Mouse (Mus musculus) stomach, postnatal 0 days (tissue): Measurements from ENCODE around the gene Arntl.

Experiments used
- CTCF ChIP-seq: IDR thresholded peaks from 2 replicates; pipeline ENCODE4 v1.5.1; 2016; ENCODE audit warnings: antibody characterized with exemption, low read depth, mild to moderate bottlenecking, moderate library complexity
- EP300 ChIP-seq: optimal IDR thresholded peaks from 2 replicates; pipeline ENCODE3; 2016; ENCODE audit warnings: antibody characterized with exemption

DNA sequence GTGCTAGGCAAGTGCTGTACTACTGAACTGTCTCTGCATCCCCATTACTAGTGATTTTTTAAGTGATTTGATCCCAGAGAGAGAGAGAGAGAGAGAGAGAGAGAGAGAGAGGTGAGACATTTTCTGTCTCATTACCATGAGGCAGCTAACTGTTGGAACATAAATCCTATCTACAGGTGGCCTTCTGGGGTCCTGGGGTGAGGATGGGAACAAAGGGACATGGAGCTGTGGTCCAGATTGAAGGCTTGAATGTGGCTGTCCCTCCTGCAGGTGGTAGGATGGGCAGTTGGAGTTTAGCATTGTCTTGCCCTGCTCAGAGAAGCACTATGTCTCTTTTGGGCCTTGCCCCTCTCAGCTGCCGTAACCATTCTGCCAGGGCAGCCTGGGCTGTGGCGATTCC is 63.7 kb downstream of the Arntl start:
- TF ChIP-seq CTCF (no peak), EP300 (no peak)
